Mouse (Mus musculus): ENCODE measurements around the gene Ide.

Gene Ide

GRCm38 (mm10) chr19:37333357-37333756 lies 4.3 kb downstream of the Ide start:
- no peak for DNase-seq (ENCODE audit: low read depth)

- no peak for DNase-seq (ENCODE audit: low read depth)
Observed at GRCm38 (mm10) chr19:37332726-37333125, 4.9 kb downstream of the Ide start.

- DNase-seq (ENCODE audit: low read depth), result no peak
Observed at GRCm38 (mm10) chr19:37327216-37327615, 10.4 kb downstream of the Ide start.

- no peak for DNase-seq (ENCODE audit: low read depth)
Observed at GRCm38 (mm10) chr19:37323566-37323965, 14.1 kb downstream of the Ide start.

- no peak for DNase-seq (ENCODE audit: low read depth)
Observed at GRCm38 (mm10) chr19:37320802-37321619, 16.6 kb downstream of the Ide start.

GRCm38 (mm10) chr19:37317359-37317758 lies 20.3 kb downstream of the Ide start:
- no peak for DNase-seq (ENCODE audit: low read depth)

GRCm38 (mm10) chr19:37315091-37315490 lies 22.6 kb downstream of the Ide start:
- DNase-seq (ENCODE audit: low read depth), result no peak

GRCm38 (mm10) chr19:37311426-37311825 lies 26.2 kb downstream of the Ide start:
- DNase-seq (ENCODE audit: low read depth), result no peak

- DNase-seq (ENCODE audit: low read depth), result peak; percentile 27
Observed at GRCm38 (mm10) chr19:37310133-37310532, 27.5 kb downstream of the Ide start.

- no peak for DNase-seq (ENCODE audit: low read depth)
Observed at GRCm38 (mm10) chr19:37308941-37309340, 28.7 kb downstream of the Ide start.

- DNase-seq (ENCODE audit: low read depth), result no peak
Observed at GRCm38 (mm10) chr19:37307826-37308545, 29.7 kb downstream of the Ide start.

- DNase-seq (ENCODE audit: low read depth), result no peak
Observed at GRCm38 (mm10) chr19:37306176-37306575, 31.5 kb downstream of the Ide start.

- no peak for DNase-seq (ENCODE audit: low read depth)
Observed at GRCm38 (mm10) chr19:37304866-37305265, 32.8 kb downstream of the Ide start.

- DNase-seq (ENCODE audit: low read depth), result no peak
Observed at GRCm38 (mm10) chr19:37304006-37304405, 33.6 kb downstream of the Ide start.

GRCm38 (mm10) chr19:37301733-37302132 lies 35.9 kb downstream of the Ide start:
- DNase-seq (ENCODE audit: low read depth), result no peak

- no peak for DNase-seq (ENCODE audit: low read depth)
Observed at GRCm38 (mm10) chr19:37291676-37292075, 46.0 kb downstream of the Ide start.

GRCm38 (mm10) chr19:37290906-37291305 lies 46.7 kb downstream of the Ide start:
- DNase-seq (ENCODE audit: low read depth), result no peak

- DNase-seq (ENCODE audit: low read depth), result no peak
Observed at GRCm38 (mm10) chr19:37284775-37285174, 52.9 kb downstream of the Ide start.

GRCm38 (mm10) chr19:37283166-37283565 lies 54.5 kb downstream of the Ide start:
- DNase-seq (ENCODE audit: low read depth), result no peak

- no peak for DNase-seq (ENCODE audit: low read depth)
Observed at GRCm38 (mm10) chr19:37281710-37282109, 55.9 kb downstream of the Ide start.

GRCm38 (mm10) chr19:37279194-37279593 lies 58.5 kb downstream of the Ide start:
- no peak for DNase-seq (ENCODE audit: low read depth)

GRCm38 (mm10) chr19:37275555-37275954 lies 62.1 kb downstream of the Ide start:
- no peak for DNase-seq (ENCODE audit: low read depth)

- no peak for DNase-seq (ENCODE audit: low read depth)
Observed at GRCm38 (mm10) chr19:37269106-37269505, 68.5 kb downstream of the Ide start.
